In genomic region chr12:75031970-75032864, GRCm38 (mm10) we compare ENCODE assay signal across 23 mouse cellular contexts.
DNase-seq lines count a peak whose midpoint lies in the region; ATAC-seq and TF ChIP-seq lines count a peak whose summit lies in the region.
"Had no signal": no experiment of that assay in that cellular context is flagged by ENCODE, and none has a peak within 500 bp of the region (broad histone marks: within the 10 kb centered on the region; RNA-seq: fewer than 3 reads in every experiment).

No protein-coding gene starts in this region.

- TF ChIP-seq POLR2A in brain, embryonic 14.5 days (IDR thresholded peaks at IDR 0.05; ENCODE audit: borderline replicate concordance, extremely low read depth, insufficient read depth, insufficient read length, poor library complexity, severe bottlenecking) = no peak

- no peak for TF ChIP-seq CTCF in brain, embryonic 14.5 days (IDR thresholded peaks at IDR 0.05; ENCODE audit: borderline replicate concordance, extremely low read depth, insufficient read depth, insufficient read length)

- H3K9ac ChIP-seq in forebrain, embryonic 16.5 days (replicated peaks; ENCODE audit: low read depth, low read length) = no peak overlapping the region
- H3K9ac ChIP-seq in forebrain, embryonic 13.5 days = no peak overlapping the region
- H3K9ac ChIP-seq in hindbrain, embryonic 15.5 days = no peak overlapping the region
- H3K9ac ChIP-seq in hindbrain, embryonic 12.5 days = no peak overlapping the region
- H3K9ac ChIP-seq in neural tube, embryonic 13.5 days = no peak overlapping the region
- H3K9ac ChIP-seq: heart, embryonic 13.5 days had no signal

- H3K4me1 ChIP-seq in forebrain, embryonic 16.5 days (replicated peaks; ENCODE audit: control insufficient read depth, insufficient read depth, low read length) = 0 out of 2 replicates have a peak, but pooled peaks cover 2% of the 10 kb centered on the region
- H3K4me1 ChIP-seq in forebrain, embryonic 13.5 days = no peaks in the 10 kb centered on the region
- 0 out of 2 replicates have a peak, but pooled peaks cover 10% of the 10 kb centered on the region for H3K4me1 ChIP-seq in hindbrain, embryonic 15.5 days (replicated peaks)
- H3K4me1 ChIP-seq in hindbrain, embryonic 12.5 days = no peaks in the 10 kb centered on the region
- H3K4me1 ChIP-seq in neural tube, embryonic 13.5 days (replicated peaks) = peaks cover 14% of the 10 kb centered on the region
- H3K4me1 ChIP-seq: embryonic facial prominence, embryonic 10.5 days; heart, embryonic 13.5 days had no signal

- 51% methylated on average over 8 of the region's 8 CpGs for WGBS in forebrain, embryonic 16.5 days
- 63% methylated on average over 8 of the region's 8 CpGs for WGBS in forebrain, embryonic 13.5 days
- WGBS in hindbrain, embryonic 15.5 days = 45% methylated on average over 8 of the region's 8 CpGs
- WGBS in hindbrain, embryonic 12.5 days = 70% methylated on average over 8 of the region's 8 CpGs
- 43% methylated on average over 8 of the region's 8 CpGs for WGBS in neural tube, embryonic 13.5 days

- peak; percentile 66 for DNase-seq in brain, embryonic 14.5 days (ENCODE audit: low read depth)
- DNase-seq in kidney, postnatal 36 days = no peak
- DNase-seq in heart, postnatal 4 days = no peak
- DNase-seq: adrenal gland, postnatal 14 days; cerebellum, adult 2 months; cerebellum, postnatal 10 days; gastrocnemius, adult 2 months; gastrocnemius, postnatal 36 days; heart, adult 11 months; heart, postnatal 36 days; kidney, adult 8-10 months had no signal

- ATAC-seq in forebrain, embryonic 16.5 days = peak; percentile 47
- ATAC-seq in forebrain, embryonic 13.5 days = no peak; the same call in 1 of the 2 replicates
- peak; percentile 54; the same call in 1 of the 2 replicates for ATAC-seq in hindbrain, embryonic 15.5 days (ENCODE audit: low FRiP score, low read depth)
- ATAC-seq in hindbrain, embryonic 12.5 days (ENCODE audit: low FRiP score) = no peak
- ATAC-seq in neural tube, embryonic 13.5 days (ENCODE audit: low read depth) = peak; percentile 87
- ATAC-seq: activated CD4-positive, CD25-positive, alpha-beta regulatory T cell, adult 4 months; inflammation-experienced regulatory T-cells, adult 6 months; intestine, postnatal 0 days; Patski had no signal

- no peak overlapping the region for H3K4me2 ChIP-seq in forebrain, embryonic 16.5 days (ENCODE audit: low read length)
- H3K4me2 ChIP-seq in forebrain, embryonic 13.5 days = no peak overlapping the region
- H3K4me2 ChIP-seq in hindbrain, embryonic 15.5 days = no peak overlapping the region
- no peak overlapping the region for H3K4me2 ChIP-seq in hindbrain, embryonic 12.5 days (replicated peaks)
- no peak overlapping the region for H3K4me2 ChIP-seq in neural tube, embryonic 13.5 days
- H3K4me2 ChIP-seq: heart, embryonic 13.5 days had no signal

- H3K27ac ChIP-seq in forebrain, embryonic 16.5 days (ENCODE audit: low read length) = no peak overlapping the region
- H3K27ac ChIP-seq in forebrain, embryonic 13.5 days = no peak overlapping the region
- H3K27ac ChIP-seq in hindbrain, embryonic 15.5 days (replicated peaks) = no peak overlapping the region
- no peak overlapping the region for H3K27ac ChIP-seq in hindbrain, embryonic 12.5 days
- H3K27ac ChIP-seq in neural tube, embryonic 13.5 days (replicated peaks) = no peak overlapping the region; the same call in 1 of the 2 replicates
- H3K27ac ChIP-seq: embryonic facial prominence, embryonic 10.5 days; gastrocnemius, adult 2 months; heart, embryonic 13.5 days had no signal

- no peaks in the 10 kb centered on the region for H3K27me3 ChIP-seq in forebrain, embryonic 16.5 days (replicated peaks; ENCODE audit: control insufficient read depth, insufficient read depth, low read length)
- H3K27me3 ChIP-seq in forebrain, embryonic 13.5 days = no peaks in the 10 kb centered on the region
- H3K27me3 ChIP-seq in hindbrain, embryonic 15.5 days = no peaks in the 10 kb centered on the region
- no peaks in the 10 kb centered on the region for H3K27me3 ChIP-seq in hindbrain, embryonic 12.5 days
- no peaks in the 10 kb centered on the region for H3K27me3 ChIP-seq in neural tube, embryonic 13.5 days
- H3K27me3 ChIP-seq: CH12.LX; heart, embryonic 13.5 days; Patski had no signal

- no peaks in the 10 kb centered on the region for H3K36me3 ChIP-seq in forebrain, embryonic 16.5 days (ENCODE audit: control insufficient read depth, insufficient read depth)
- H3K36me3 ChIP-seq in forebrain, embryonic 13.5 days (ENCODE audit: poor library complexity, severe bottlenecking) = no peaks in the 10 kb centered on the region
- no peaks in the 10 kb centered on the region for H3K36me3 ChIP-seq in hindbrain, embryonic 15.5 days
- no peaks in the 10 kb centered on the region for H3K36me3 ChIP-seq in hindbrain, embryonic 12.5 days
- H3K36me3 ChIP-seq in neural tube, embryonic 13.5 days = no peaks in the 10 kb centered on the region
- H3K36me3 ChIP-seq: embryonic facial prominence, embryonic 10.5 days; heart, embryonic 13.5 days had no signal

- H3K4me3 ChIP-seq in forebrain, embryonic 16.5 days (replicated peaks; ENCODE audit: low read length) = no peak overlapping the region
- H3K4me3 ChIP-seq in forebrain, embryonic 13.5 days = no peak overlapping the region
- no peak overlapping the region for H3K4me3 ChIP-seq in hindbrain, embryonic 15.5 days
- H3K4me3 ChIP-seq in hindbrain, embryonic 12.5 days = no peak overlapping the region
- H3K4me3 ChIP-seq in neural tube, embryonic 13.5 days = no peak overlapping the region
- H3K4me3 ChIP-seq: embryonic facial prominence, embryonic 10.5 days; gastrocnemius, adult 2 months; heart, embryonic 13.5 days had no signal

- no peaks in the 10 kb centered on the region; the same call in 1 of the 2 replicates for H3K9me3 ChIP-seq in forebrain, embryonic 16.5 days (ENCODE audit: control insufficient read depth, low read length)
- no peaks in the 10 kb centered on the region for H3K9me3 ChIP-seq in forebrain, embryonic 13.5 days (replicated peaks)
- H3K9me3 ChIP-seq in hindbrain, embryonic 15.5 days = no peaks in the 10 kb centered on the region
- H3K9me3 ChIP-seq in hindbrain, embryonic 12.5 days (replicated peaks) = no peaks in the 10 kb centered on the region
- peaks cover 5% of the 10 kb centered on the region; the same call in 1 of the 2 replicates for H3K9me3 ChIP-seq in neural tube, embryonic 13.5 days

Comparison
In these comparisons a context has a peak if more than half of its experiments do, and no peak if none do; other contexts are left out.
1. ATAC-seq: peak in forebrain, embryonic 16.5 days (single experiment), hindbrain, embryonic 15.5 days (single experiment) and neural tube, embryonic 13.5 days (single experiment); none in forebrain, embryonic 13.5 days (single experiment) and hindbrain, embryonic 12.5 days (single experiment).